Mouse (Mus musculus): ENCODE data around the gene Camk1.

GRCm38 (mm10) chr6:113296046-113296445 lies 47.7 kb downstream of the Camk1 start:
- TF ChIP-seq POLR2A (IDR thresholded peaks at IDR 0.05; ENCODE audit: insufficient read depth, low read length) = no peak
- TF ChIP-seq CTCF (IDR thresholded peaks at IDR 0.05; ENCODE audit: low read depth, low read length) = no peak
